Mouse (Mus musculus): ENCODE results near the gene Spock1.

GRCm38 (mm10) chr13:57771998-57772397 is 136.1 kb downstream of the Spock1 start:
- TF ChIP-seq CTCF (IDR thresholded peaks at IDR 0.05; ENCODE audit: borderline replicate concordance, insufficient read depth, low read length) (no peak), POLR2A (IDR thresholded peaks at IDR 0.05; ENCODE audit: low read depth, low read length) (no peak)
